Mouse (Mus musculus) CD4-positive, CD25-positive, alpha-beta regulatory T cell, adult 4 months (primary cell): Measurements from ENCODE around the gene Dram1. TPM values are rescaled to one million over a fixed set of nuclear protein-coding genes. Genes with fewer than 3 reads are reported as not detected.

ENCODE experiments used
- ATAC-seq: one replicate; pipeline ENCODE4 v1.8.0; 2017
- polyA plus RNA-seq, 2 experiments: library from polyadenylated mRNA; unstranded; fragments of 100-300 nt; shearing (Covaris generic); gene quantifications; one replicate each; pipeline ENCODE4 v1.2.1; 2017

Dram1 gene
- polyA plus RNA-seq, 2 experiments from 2014 or later, result 0.48 to 0.98 TPM

- ATAC-seq, result no peak
Measured at GRCm38 (mm10) chr10:88349800-88350199, 29.1 kb downstream of the Dram1 start.

DNA sequence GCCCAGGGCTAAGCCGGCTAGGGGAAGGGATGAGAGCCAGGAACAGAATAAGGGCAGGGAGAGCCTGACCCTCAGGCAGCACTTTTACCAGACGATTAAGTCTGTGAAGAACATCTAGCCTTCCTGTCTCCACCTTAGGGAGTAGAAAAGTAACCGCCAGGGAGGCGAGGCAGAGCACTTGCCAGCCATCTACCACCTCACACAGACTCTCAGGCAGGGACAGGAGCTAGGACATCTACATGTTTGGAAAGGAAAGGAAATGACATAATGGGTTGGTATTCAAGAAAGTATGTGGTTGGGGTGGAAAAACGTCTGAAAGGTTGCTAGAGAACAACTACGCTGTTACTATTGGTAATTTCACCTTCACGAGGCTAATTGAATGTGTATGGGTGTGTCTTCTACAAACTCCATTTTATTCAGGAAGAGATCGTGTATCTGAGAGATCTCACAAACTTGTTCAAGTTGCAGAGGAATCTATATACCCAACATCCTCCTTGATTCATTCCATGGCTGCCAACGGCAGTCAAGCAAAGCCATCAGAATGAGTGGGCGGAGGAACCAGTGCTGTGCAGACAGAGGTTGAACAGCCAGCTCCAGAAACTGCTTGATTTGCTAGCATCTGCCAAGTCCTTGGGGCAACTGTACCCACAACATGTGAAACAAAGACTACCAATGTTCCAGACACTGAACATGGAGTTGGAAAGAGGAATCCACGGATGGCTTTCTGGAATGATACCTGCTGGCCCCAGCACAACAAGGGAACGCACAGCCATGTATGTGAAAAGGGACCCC lies 32.2 kb downstream of the Dram1 start:
- ATAC-seq, result peak; percentile 49

DNA sequence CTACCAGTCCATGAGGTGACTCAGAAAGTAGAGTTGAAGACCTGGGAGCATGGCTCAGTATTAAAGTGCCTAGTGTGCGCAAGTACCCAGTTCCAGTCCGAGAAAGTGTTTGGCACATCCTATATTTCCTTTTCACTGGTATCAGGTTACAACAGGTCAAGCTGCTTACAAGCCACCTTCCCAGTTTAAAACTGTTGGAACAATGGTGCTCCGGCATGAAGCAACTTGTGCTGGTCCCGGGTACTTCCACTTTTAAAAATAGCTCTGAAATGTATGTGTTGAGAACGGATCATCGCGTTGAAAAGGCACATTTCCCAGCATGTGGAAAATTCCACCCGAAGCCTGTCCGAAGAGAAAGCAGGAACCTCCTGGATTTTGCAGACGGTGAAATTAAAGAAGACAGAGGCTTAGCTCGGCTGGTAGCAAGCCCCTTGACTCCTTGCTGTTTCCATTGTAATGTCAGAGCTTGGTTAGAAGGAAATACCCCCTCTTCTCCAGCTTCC lies 32.9 kb downstream of the Dram1 start:
- ATAC-seq, result no peak

- no peak for ATAC-seq
Measured at GRCm38 (mm10) chr10:88341368-88341767, 37.5 kb downstream of the Dram1 start.

- no peak for ATAC-seq
Measured at GRCm38 (mm10) chr10:88340660-88341059, 38.2 kb downstream of the Dram1 start.

DNA sequence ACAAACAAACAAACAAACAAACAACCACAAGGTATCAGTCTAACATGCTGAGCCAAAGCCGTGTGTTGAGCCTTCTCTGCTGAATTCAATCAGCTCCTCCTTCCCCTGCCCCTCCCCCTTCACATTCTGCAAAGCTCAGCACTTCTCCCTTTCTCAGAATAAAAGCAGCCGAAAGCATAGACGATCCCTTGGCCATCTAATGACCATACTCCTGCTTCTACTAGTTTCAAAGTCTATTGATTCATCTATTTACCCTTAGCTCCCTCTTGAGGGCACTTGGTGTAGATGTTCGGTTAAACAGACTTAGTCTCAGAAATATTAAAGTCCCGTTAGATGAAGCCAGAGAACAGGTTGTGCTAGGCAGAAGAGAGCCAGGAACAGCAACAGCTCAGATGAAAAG lies 48.2 kb downstream of the Dram1 start:
- ATAC-seq, result no peak

- ATAC-seq, result no peak
Measured at GRCm38 (mm10) chr10:88328056-88328450, 50.8 kb downstream of the Dram1 start.

GRCm38 (mm10) chr10:88327160-88328055 lies 51.5 kb downstream of the Dram1 start:
- ATAC-seq, result peak; percentile 83

DNA sequence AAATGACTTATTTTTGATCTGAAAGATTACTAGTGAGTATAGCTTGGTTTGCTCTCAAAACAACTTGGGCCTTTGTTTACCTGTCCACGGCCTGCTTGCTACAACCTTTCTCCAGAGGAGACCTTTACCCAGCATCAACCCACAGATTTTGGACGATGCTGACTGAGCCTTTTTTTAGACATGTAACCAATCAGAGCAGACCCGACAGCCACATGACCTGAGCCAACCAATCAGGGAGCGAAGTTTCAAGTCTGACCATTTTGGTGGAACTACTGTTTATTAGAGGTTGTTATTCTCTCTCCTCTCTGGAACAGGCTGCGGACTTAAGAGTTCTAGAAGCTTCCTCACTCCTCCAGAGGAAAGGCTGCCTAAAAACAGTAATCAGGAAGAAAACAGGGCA lies 57.1 kb downstream of the Dram1 start:
- no peak for ATAC-seq

DNA sequence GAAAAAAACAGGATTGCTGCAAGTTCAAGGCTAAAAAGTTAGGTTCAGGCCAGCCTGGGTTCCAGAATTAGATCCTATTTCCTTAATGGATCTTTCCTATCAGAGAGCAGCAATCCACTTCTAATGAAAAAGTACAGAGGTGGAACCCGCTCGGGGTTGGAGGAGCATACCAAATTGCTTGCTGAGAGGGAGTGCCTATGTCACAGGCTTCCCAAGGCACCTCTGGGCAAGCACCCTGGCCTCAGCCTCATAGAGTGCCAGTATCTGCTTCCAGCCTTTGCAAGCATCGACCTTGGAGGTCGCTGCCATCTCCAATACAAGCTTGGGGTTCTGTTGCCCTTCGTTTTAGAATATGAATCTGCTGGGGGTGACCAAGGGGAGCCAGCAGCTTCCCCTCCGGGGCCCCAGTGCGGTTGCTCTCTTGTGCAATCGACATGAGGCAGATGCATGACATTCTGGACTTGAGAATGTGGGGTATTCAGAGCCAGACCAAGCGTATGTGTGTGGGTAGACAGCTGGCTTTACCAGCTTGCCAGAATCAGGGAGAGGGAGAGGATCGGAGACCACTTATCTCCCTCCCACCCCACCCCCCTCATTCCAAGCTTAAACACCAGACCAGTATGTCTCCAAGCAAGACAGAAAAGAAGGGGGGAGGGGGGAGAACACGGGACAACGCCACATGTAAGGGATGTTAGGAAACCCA lies 58.0 kb downstream of the Dram1 start:
- no peak for ATAC-seq

DNA sequence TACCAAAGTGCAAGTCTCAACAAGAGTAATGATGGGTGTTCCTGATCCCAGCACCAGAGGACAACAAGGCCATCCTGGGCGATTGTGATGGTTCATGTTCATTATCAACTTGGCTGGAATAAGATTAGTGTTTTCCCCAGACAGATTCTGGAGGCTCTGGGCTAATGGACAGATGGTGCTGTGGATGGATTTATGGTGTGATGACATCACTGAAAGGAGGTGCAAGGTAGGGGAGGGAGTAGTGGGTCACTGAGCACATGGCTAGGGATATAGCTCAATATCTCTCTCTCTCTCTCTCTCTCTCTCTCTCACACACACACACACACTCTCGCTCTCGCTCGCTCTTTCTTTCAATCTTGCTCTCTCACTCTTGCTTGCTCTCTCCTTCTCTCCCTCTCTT lies 60.7 kb downstream of the Dram1 start:
- no peak for ATAC-seq

- ATAC-seq, result no peak
Measured at GRCm38 (mm10) chr10:88317151-88317550, 61.7 kb downstream of the Dram1 start.

DNA sequence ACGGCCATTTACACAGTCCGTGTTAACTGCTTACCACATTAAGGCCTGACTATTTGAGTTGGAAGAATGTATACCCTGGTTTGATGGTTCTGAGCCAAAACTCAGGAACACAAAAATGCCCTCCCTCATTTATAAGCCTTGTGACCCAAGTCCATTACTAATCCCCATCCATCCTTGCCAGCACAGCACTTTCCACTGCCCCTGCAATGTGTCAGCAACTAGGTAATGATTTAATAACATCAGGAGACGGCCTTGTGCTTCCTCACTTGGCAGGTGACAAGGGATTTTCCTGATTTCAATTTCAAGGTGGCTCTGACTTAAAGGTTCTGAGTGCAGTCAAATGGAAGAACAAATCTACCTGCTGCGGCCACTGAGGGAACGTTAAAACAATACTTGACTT lies 64.0 kb downstream of the Dram1 start:
- ATAC-seq, result no peak

- no peak for ATAC-seq
Measured at GRCm38 (mm10) chr10:88309851-88310250, 69.0 kb downstream of the Dram1 start.

GRCm38 (mm10) chr10:88306235-88306634 lies 72.6 kb downstream of the Dram1 start:
- ATAC-seq, result no peak

GRCm38 (mm10) chr10:88304302-88304701 lies 74.6 kb downstream of the Dram1 start:
- peak; percentile 62 for ATAC-seq

DNA sequence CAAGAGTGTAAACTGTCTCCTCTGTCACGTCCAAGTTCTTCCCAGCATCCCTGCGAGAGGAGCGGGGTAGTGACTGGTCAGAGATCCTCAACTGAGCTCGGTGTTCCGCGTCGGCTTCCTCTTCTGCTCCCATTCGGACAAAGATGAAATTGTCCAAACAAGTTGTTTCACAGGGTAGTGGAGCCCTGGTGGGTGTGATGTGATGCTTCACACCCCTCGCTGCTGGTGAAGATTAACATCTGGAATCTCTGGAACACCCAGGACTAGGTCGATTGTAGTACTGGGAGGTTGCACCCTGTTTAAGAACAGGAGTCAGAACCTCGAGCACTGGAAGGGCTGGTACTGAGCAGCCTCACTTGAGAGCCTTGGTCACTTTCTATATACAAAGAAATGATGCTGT lies 75.8 kb downstream of the Dram1 start:
- ATAC-seq, result no peak

GRCm38 (mm10) chr10:88301802-88302470 lies 76.9 kb downstream of the Dram1 start:
- no peak for ATAC-seq

- ATAC-seq, result no peak
Measured at GRCm38 (mm10) chr10:88296991-88297390, 81.9 kb downstream of the Dram1 start.

DNA sequence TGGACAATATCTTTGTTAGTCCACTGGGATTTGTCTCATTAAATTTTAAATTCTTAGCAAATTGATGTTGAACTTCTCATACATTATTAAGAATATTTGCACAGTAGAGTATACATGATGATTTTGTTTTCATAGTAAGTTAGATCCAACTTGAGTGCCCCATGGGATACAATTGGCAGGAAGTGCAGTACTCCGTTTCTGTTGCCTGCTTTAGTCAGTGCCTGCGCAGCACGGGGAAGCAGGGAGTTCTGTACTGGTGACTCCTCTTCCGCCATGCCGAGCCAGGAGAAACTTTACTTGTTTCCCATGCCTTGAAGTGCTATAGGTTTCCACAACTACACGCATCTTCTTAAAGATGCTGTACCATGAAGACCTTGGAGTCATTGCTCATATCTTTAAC lies 83.8 kb downstream of the Dram1 start:
- ATAC-seq, result no peak

GRCm38 (mm10) chr10:88288061-88288460 lies 90.8 kb downstream of the Dram1 start:
- no peak for ATAC-seq

DNA sequence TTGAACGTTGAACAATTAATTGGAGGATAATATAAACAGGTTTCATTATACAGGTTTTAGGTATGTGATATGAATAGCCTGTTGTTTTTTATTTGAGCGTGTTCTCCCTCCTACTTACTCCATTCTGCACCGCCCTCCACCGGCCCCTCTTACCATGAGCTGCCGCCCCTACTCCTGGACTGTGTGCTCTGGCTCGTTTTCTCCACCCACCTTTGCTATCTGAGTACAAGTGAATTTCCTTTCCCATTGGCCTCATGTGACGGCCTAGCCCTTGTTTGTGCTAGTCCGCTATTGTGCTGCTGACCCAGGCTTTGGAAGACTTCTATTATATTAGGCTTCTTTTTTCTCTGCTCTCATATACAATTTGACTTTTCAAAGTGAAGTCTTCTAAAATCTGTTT lies 91.6 kb downstream of the Dram1 start:
- no peak for ATAC-seq
